Mouse (Mus musculus): ENCODE measurements at regions not wholly inside any gene's neighbourhood (a gene's known extent, or its start where the extent isn't known, plus 50 kb on each side); places are given as distances from the start of the nearest gene placed in this dataset.

- Histone ChIP-seq H3K4me1 (ENCODE audit: insufficient read depth, low read depth, low read length) (peaks cover 5% of the 10 kb centered on the region; the same call in 1 of the 2 replicates), H3K27me3 (ENCODE audit: insufficient read depth, low read length) (no peaks in the 10 kb centered on the region), H3K9me3 (replicated peaks) (no peaks in the 10 kb centered on the region), H3K36me3 (replicated peaks) (no peaks in the 10 kb centered on the region), H3K4me3 (ENCODE audit: low read depth, low read length) (no peak overlapping the region)
- DNase-seq (ENCODE audit: low spot score) (no peak), ATAC-seq (ENCODE audit: extremely low read depth, insufficient number of reproducible peaks, low FRiP score, poor library complexity, severe bottlenecking) (no peak)
- TF ChIP-seq GATA1 (IDR thresholded peaks at IDR 0.05; ENCODE audit: borderline replicate concordance, low read length) (no peak), POLR2AphosphoS5 (IDR thresholded peaks at IDR 0.05; ENCODE audit: insufficient replicate concordance, low read depth, low read length) (no peak), GATA2 (IDR thresholded peaks at IDR 0.05; ENCODE audit: borderline replicate concordance, low read depth, low read length) (no peak)
Measured at GRCm38 (mm10) chr6:11647651-11648050, 259.6 kb downstream of the Ndufa4 start.

GRCm38 (mm10) chr6:11613331-11613730, 294.0 kb downstream of the Ndufa4 start:
- ATAC-seq (ENCODE audit: extremely low read depth, insufficient number of reproducible peaks, low FRiP score, poor library complexity, severe bottlenecking): no peak
- no peak overlapping the region for H3K4me3 ChIP-seq (ENCODE audit: low read depth, low read length)
- no peaks in the 10 kb centered on the region for H3K4me1 ChIP-seq (ENCODE audit: insufficient read depth, low read depth, low read length)
- no peak for TF ChIP-seq GATA1 (IDR thresholded peaks at IDR 0.05; ENCODE audit: borderline replicate concordance, low read length)
- no peak for TF ChIP-seq GATA2 (IDR thresholded peaks at IDR 0.05; ENCODE audit: borderline replicate concordance, low read depth, low read length)
- no peak for TF ChIP-seq TAL1 (conservative IDR thresholded peaks at IDR 0.05; ENCODE audit: low read depth, low read length)
- no peak for TF ChIP-seq POLR2AphosphoS5 (IDR thresholded peaks at IDR 0.05; ENCODE audit: insufficient replicate concordance, low read depth, low read length)
- TF ChIP-seq CTCF (IDR thresholded peaks at IDR 0.05; ENCODE audit: low read depth, low read length): no peak
- H3K9me3 ChIP-seq (replicated peaks): no peaks in the 10 kb centered on the region
- H3K27me3 ChIP-seq (ENCODE audit: insufficient read depth, low read length): peaks cover 5% of the 10 kb centered on the region
- H3K36me3 ChIP-seq (replicated peaks): no peaks in the 10 kb centered on the region
- no peak for DNase-seq (ENCODE audit: low spot score)

DNA sequence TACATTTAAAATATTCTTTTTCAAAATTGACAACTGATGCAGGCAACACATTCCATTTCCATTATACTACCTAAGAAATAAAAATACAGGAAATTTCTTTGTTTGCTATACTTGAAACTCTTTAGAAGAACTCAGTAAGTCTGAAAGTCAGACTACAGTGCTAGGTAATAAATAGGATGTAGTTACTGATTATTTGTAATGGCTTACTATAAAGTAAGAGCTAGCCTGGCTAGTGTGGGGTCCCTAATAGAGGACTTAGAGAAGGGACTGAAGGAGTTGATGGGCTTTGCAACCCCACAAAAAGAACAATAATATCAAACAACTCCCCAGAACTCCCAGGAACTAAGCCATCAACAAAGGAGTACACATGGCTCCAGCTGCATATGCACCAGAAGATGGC, 299.1 kb downstream of the Ndufa4 start:
- Histone ChIP-seq H3K9me3 (replicated peaks) (no peaks in the 10 kb centered on the region), H3K4me1 (ENCODE audit: insufficient read depth, low read depth, low read length) (peaks cover 7% of the 10 kb centered on the region), H3K36me3 (replicated peaks) (no peaks in the 10 kb centered on the region), H3K27me3 (ENCODE audit: insufficient read depth, low read length) (peaks cover 2% of the 10 kb centered on the region; the same call in 1 of the 2 replicates), H3K4me3 (ENCODE audit: low read depth, low read length) (no peak overlapping the region)
- TF ChIP-seq TAL1 (conservative IDR thresholded peaks at IDR 0.05; ENCODE audit: low read depth, low read length): no peak
- TF ChIP-seq GATA1 (IDR thresholded peaks at IDR 0.05; ENCODE audit: borderline replicate concordance, low read length): no peak
- TF ChIP-seq POLR2AphosphoS5 (IDR thresholded peaks at IDR 0.05; ENCODE audit: insufficient replicate concordance, low read depth, low read length): no peak
- no peak for TF ChIP-seq GATA2 (IDR thresholded peaks at IDR 0.05; ENCODE audit: borderline replicate concordance, low read depth, low read length)
- TF ChIP-seq CTCF (IDR thresholded peaks at IDR 0.05; ENCODE audit: low read depth, low read length): no peak
- no peak for DNase-seq (ENCODE audit: low spot score)
- no peak for ATAC-seq (ENCODE audit: extremely low read depth, insufficient number of reproducible peaks, low FRiP score, poor library complexity, severe bottlenecking)

DNA sequence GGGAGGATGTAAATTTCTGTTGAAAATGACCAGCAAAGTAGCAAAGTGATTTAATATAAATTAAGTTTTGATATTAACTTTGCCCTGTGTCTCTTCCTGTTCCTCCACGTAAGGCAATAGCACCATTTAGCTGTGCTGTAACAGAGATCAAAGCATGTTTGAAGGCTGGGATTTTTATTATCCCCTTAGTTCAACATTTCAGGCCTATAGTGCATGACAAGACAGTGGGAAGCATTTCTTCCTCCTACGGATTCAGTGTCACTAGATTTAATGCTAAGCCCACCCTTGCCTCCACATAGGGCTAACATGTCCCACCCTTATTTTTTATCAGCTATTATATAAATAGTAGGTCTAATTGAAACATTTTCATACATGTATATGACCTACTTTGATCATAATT, 299.6 kb downstream of the Ndufa4 start:
- TF ChIP-seq GATA2 (IDR thresholded peaks at IDR 0.05; ENCODE audit: borderline replicate concordance, low read depth, low read length) (no peak), POLR2AphosphoS5 (IDR thresholded peaks at IDR 0.05; ENCODE audit: insufficient replicate concordance, low read depth, low read length) (no peak), GATA1 (IDR thresholded peaks at IDR 0.05; ENCODE audit: borderline replicate concordance, low read length) (no peak), TAL1 (conservative IDR thresholded peaks at IDR 0.05; ENCODE audit: low read depth, low read length) (no peak), CTCF (IDR thresholded peaks at IDR 0.05; ENCODE audit: low read depth, low read length) (no peak)
- ATAC-seq (ENCODE audit: extremely low read depth, insufficient number of reproducible peaks, low FRiP score, poor library complexity, severe bottlenecking): no peak

GRCm38 (mm10) chr6:11606055-11606454, 301.2 kb downstream of the Ndufa4 start:
- ATAC-seq (ENCODE audit: extremely low read depth, insufficient number of reproducible peaks, low FRiP score, poor library complexity, severe bottlenecking) (no peak), DNase-seq (ENCODE audit: low spot score) (no peak)
- peaks cover 2% of the 10 kb centered on the region; the same call in 1 of the 2 replicates for H3K9me3 ChIP-seq (replicated peaks)
- H3K36me3 ChIP-seq (replicated peaks): no peaks in the 10 kb centered on the region
- peaks cover 3% of the 10 kb centered on the region for H3K27me3 ChIP-seq (ENCODE audit: insufficient read depth, low read length)
- peaks cover 7% of the 10 kb centered on the region for H3K4me1 ChIP-seq (ENCODE audit: insufficient read depth, low read depth, low read length)
- H3K4me3 ChIP-seq (ENCODE audit: low read depth, low read length): no peak overlapping the region
- no peak for TF ChIP-seq GATA2 (IDR thresholded peaks at IDR 0.05; ENCODE audit: borderline replicate concordance, low read depth, low read length)
- no peak for TF ChIP-seq POLR2AphosphoS5 (IDR thresholded peaks at IDR 0.05; ENCODE audit: insufficient replicate concordance, low read depth, low read length)
- no peak for TF ChIP-seq GATA1 (IDR thresholded peaks at IDR 0.05; ENCODE audit: borderline replicate concordance, low read length)
- no peak for TF ChIP-seq TAL1 (conservative IDR thresholded peaks at IDR 0.05; ENCODE audit: low read depth, low read length)
- no peak for TF ChIP-seq CTCF (IDR thresholded peaks at IDR 0.05; ENCODE audit: low read depth, low read length)

More for the DNA sequence above, 299.6 kb downstream of the Ndufa4 start:
- no peaks in the 10 kb centered on the region for H3K36me3 ChIP-seq (replicated peaks)
- H3K9me3 ChIP-seq (replicated peaks): no peaks in the 10 kb centered on the region
- no peak overlapping the region for H3K4me3 ChIP-seq (ENCODE audit: low read depth, low read length)
- H3K27me3 ChIP-seq (ENCODE audit: insufficient read depth, low read length): peaks cover 2% of the 10 kb centered on the region; the same call in 1 of the 2 replicates
- no peak for DNase-seq (ENCODE audit: low spot score)
- peaks cover 7% of the 10 kb centered on the region for H3K4me1 ChIP-seq (ENCODE audit: insufficient read depth, low read depth, low read length)

GRCm38 (mm10) chr6:11605526-11605925, 301.8 kb downstream of the Ndufa4 start:
- TF ChIP-seq GATA2 (IDR thresholded peaks at IDR 0.05; ENCODE audit: borderline replicate concordance, low read depth, low read length) (no peak), TAL1 (conservative IDR thresholded peaks at IDR 0.05; ENCODE audit: low read depth, low read length) (no peak), GATA1 (IDR thresholded peaks at IDR 0.05; ENCODE audit: borderline replicate concordance, low read length) (no peak), CTCF (IDR thresholded peaks at IDR 0.05; ENCODE audit: low read depth, low read length) (no peak), POLR2AphosphoS5 (IDR thresholded peaks at IDR 0.05; ENCODE audit: insufficient replicate concordance, low read depth, low read length) (no peak)
- Histone ChIP-seq H3K4me1 (ENCODE audit: insufficient read depth, low read depth, low read length) (peaks cover 7% of the 10 kb centered on the region), H3K27me3 (ENCODE audit: insufficient read depth, low read length) (peaks cover 4% of the 10 kb centered on the region), H3K4me3 (ENCODE audit: low read depth, low read length) (no peak overlapping the region), H3K36me3 (replicated peaks) (no peaks in the 10 kb centered on the region), H3K9me3 (replicated peaks) (peaks cover 3% of the 10 kb centered on the region; the same call in 1 of the 2 replicates)
- ATAC-seq (ENCODE audit: extremely low read depth, insufficient number of reproducible peaks, low FRiP score, poor library complexity, severe bottlenecking) (no peak), DNase-seq (ENCODE audit: low spot score) (no peak)
